Mouse (Mus musculus) WW6 (cell line): ENCODE measurements around the gene Srsf3.

Source experiments
- DNase-seq: peaks from one replicate; pipeline ENCODE4 v3.0.0-alpha.2; 2013; ENCODE audit warnings: low read depth, low spot score

Gene Srsf3

DNA sequence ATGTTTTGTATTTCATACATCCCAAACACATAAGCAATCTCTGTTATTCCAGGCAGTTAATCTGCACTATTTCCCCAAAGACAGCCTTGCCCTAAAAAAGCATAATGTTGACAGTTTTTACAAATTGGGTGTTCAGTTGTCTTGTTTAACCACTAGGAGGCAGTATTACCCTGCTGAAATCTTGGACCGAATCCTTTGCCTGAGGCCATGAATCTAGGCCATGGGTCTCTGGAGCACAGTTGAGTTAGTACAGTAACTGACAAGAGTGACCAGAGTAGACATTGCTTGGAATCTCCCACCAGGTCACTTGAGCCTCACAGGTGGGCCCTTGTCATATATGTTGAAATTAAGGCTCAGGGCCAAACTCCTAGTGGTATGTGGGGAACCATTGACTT is 12.5 kb downstream of the Srsf3 start:
- no peak for DNase-seq

DNA sequence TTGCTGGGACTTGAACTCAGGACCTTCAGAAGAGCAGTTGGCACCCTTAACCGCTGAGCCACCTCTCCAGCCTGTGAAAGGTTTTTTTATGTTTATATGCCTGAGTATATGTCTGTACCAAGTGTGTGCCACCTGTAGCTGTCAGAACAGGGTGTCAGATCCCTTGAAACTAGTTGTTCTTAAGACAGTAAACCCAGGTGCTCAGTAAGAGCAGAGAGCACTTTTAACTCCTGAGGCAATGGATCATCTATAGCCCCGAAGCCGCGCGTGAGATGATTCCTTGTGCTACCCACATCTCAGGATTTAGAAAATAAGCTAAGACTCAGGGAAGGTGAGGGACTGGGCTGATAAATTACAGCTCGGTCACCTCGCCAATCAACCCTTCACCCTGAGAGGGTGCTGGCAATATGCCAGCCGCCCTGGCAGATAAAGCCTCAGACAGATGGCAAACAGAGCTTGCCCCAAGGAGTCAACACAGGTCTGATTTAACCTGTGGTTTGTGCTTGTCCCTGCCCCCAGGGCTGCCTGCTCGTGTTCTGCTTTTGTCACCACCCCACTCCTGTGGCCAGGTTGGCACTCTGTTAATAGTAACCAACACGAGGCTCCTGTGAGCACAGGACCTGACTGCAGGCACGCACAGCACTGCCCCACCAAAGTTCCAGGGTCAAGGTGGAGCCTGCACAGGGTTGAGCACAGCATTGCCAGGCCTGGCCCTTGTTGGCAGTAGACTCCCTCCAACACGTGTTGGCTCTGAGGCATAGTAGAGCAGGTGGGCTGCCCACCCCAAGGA is 13.5 kb downstream of the Srsf3 start:
- DNase-seq = no peak

DNA sequence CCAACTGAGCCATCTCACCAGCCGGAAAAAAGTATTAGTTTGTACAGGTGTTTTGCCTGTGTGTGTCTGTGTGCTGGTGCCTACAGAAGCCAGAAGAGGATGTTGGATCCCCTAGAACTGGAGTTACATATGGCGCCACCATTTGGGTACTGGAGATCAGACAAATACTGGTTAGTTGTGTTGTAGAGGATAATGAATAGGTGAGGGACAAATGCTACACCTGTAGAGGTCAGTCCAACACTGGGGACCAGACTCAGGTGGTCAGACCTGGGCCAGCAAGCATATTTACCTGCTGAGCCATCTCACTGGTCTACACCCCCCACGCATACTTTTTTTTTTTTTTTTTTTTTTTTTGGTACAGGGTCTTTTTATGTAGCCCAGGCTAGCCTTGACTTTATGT is 14.4 kb downstream of the Srsf3 start:
- no peak for DNase-seq

DNA sequence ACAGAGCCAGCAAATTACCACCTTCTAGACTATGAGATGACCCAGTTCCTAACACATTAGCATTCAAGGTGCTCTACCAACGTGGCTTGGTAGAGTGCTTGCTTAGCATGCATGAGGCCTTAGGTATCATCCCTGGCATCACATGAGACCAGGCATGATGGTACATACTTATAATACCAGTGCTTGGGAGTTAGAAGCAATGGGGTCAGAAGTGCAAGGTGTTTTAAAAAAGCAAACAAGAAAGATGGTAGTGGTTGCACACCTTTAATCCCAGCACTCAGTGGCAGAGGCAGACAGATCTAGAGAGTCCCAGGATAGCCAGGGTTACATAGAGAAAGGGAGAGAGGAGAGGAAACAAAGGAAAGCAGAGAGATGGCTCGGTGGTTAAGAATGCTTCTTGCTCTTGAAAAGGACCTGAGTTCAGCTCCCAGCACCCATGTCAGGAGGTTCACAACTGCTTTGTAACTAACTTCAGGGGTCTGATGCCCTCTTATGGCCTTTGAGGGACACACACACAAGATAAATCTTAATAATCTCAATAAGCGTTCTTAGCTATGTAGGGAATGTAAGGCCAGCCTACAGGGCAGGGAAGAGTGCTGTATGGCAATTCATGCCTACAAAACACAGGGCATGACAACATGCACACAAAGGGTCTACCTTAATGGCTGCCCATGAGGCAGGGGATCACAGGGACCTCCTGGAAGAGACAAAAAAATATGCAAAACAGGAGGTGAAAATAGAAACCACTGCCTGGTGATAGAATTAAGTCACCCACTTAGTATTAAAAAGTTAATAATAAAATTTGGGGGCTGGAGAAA is 15.5 kb downstream of the Srsf3 start:
- no peak for DNase-seq

GRCm38 (mm10) chr17:29048748-29049507 is 16.5 kb downstream of the Srsf3 start:
- DNase-seq = no peak

DNA sequence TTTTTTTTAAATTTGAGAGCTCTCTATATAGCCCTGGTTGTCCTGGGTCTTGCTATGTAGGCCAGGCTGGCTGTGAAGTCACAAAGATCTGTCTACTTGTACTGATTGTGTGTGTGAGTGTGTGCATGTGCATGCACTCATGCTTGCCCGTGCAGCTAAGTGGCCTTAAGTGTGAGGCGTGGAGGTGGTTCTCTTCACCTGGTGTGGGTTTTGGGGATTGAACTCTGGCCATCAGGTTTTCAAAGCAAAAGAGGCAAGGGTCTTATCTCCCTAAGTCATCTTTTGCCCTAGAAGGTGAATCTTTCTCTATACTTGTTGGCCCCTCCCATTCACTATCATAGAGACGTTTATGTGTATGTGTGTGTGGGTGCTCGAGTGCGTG is 17.1 kb downstream of the Srsf3 start:
- DNase-seq = no peak

DNA sequence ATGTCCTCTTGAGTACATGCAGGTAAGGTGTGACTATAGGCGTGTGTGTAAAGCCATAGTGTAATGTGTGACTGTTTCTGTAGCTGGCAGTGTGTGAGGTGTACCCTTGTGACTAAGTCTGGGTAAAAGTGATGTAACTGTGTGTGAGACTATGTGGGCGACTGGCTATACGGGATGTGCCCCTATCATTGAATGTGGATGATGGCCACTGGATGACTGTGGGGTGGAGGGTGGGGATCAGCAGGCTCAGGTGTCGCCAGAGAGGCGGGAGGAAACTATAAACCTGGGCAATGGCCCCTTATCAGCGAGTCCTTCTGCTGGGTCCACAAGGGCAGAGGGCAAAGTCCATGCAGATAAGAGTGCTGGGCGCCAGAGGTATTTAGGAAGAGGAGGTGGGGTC is 17.5 kb downstream of the Srsf3 start:
- DNase-seq = no peak

DNA sequence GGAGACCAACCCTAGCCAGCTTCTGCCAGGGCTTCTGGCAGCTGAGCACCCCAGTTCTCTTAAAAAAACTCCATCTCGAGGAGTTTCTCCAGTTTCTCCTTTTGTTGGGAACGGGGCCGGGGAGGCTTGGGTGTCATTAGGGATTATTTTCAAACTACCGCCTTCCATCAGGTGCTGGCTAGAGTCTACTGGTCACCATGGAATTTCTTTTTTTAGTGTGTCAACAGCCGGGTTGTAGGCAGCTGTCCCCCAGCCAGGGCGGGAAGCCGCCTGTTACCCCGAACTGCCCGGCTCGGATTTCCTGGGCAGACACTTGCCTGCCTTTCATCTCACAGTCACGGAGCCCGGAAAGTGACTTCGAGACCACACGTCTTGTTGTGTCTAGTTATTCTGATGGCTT is 18.4 kb downstream of the Srsf3 start:
- DNase-seq = no peak

DNA sequence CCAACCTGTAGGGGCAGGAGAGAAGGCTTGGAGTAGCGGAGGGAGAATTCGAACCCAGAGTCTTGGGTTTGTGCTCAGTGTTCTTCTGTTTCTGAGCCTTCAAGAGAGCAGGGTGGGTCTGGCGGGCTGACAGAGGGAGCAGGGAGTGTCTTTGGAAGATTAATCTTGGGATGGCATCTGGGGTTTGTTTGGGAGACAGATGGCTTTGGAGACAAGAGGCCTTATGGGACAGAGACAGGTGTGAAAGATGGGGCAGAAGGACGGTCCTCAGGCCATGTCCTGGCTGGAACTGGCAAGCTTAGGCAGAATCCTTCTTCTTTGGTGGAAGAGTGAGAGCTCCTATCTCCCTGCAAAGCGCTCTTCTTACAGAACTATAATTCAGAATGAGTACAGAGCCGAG is 20.6 kb downstream of the Srsf3 start:
- no peak for DNase-seq

DNA sequence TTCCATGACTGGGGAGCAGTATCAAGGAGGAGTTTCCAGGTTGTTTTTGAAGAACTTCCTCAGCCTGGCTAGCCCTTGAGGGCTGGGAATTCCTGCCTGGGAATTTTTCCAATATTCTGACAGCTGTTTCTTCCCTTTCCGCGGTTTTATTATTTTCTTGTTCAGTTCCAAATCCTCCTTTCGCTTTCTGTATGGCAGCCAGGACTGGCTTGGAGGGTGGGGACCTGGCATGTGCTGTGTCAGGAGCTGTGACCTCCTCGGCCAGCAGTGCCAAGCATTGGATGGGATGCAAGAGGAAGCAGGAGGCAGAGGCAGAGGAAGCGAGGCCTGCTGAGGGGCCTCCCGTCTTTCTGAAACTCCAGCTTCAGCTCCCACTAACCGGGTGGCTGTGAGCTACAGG is 21.4 kb downstream of the Srsf3 start:
- no peak for DNase-seq

DNA sequence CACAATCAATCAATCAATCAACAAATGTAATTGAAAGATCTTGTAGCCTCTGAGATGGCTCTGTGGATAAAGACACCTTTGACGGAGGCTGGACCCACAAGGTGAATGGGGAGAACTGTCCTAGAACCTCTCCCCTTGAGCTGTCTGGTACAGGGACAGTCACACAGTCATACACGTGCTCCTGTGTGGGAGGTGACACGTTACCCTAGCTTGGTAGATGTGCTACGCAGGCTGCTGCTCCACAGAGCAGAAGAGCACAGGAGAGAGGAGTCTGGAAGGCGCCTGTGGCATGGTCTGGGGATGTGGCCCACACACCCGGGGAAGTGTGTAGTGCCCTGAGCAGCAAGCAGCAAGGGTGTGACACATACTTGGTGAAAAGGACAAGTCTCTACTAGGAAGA is 22.0 kb downstream of the Srsf3 start:
- no peak for DNase-seq

DNA sequence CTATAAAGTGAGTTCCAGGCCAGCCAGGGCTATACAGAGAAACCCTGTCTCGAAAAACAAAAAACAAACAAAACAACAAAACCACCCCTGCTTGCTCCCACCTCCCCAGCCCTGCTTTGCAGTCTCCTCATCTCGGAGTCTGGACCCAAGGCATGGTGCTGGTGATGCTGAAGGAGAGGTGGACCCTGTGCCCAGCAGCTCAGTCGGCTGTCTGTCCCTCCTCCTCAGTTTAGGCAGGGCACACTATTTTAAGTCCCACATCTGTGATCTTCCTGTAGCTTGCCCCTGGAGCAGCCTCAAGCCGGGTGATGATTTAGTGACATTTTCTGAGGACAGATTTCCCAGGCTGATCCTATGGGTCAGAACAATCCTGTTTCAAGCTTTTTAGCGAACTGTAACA is 23.2 kb downstream of the Srsf3 start:
- no peak for DNase-seq

GRCm38 (mm10) chr17:29056207-29056606 is 23.8 kb downstream of the Srsf3 start:
- DNase-seq = no peak

- no peak for DNase-seq
These were observed 24.3 kb downstream of the Srsf3 start for GRCm38 (mm10) chr17:29056699-29057151.

DNA sequence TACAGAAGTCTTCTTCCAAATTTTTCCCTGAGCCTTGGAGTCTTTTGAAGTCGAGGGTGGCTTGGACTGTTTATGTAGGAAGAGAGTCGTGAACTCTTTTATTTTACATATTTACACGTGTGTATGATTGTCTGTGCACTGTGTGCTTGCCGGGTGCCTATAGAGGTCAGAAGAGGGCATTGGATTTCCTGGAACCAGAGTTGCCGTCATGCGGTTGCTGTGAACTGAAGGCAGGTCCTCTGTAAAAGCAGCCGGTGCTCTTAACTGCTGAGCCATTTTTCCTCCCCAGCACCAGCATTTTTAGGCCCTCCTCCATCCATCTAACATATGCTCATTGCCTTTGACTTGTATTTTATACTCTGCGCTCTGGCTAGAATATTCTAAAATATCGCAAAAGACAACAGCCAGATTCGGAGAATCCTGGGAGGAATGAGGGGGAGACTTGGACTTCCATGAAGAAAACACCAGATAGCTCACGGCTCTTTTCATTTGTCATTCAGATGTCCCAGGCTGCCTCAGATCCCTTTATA is 25.0 kb downstream of the Srsf3 start:
- DNase-seq = no peak

DNA sequence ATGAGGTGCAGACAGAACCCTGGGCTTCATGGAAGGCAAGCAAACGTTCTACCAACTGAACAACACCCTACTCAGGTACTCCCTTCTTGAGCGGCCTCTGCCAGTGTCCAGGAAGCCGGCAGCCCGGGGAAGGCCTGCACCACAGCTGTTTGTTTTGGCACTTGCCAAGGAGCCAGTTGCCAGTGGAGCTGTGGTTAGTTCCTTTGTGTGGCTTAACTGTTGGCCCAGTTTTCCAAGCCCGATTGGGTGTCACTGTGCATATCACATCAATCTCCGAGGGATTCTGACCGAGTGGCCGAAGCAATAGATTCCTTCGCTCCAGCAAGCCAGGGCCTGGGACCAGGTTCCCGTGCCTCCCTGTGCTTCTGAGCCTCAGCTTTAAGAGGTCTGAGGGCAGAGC is 25.5 kb downstream of the Srsf3 start:
- no peak for DNase-seq

GRCm38 (mm10) chr17:29058487-29058886 is 26.1 kb downstream of the Srsf3 start:
- DNase-seq = no peak

- DNase-seq = no peak
These were observed 27.2 kb downstream of the Srsf3 start for GRCm38 (mm10) chr17:29059581-29059980.

- DNase-seq = no peak
These were observed 28.5 kb downstream of the Srsf3 start for GRCm38 (mm10) chr17:29060946-29061345.

GRCm38 (mm10) chr17:29062119-29063035 is 29.9 kb downstream of the Srsf3 start:
- DNase-seq = no peak
